Mouse (Mus musculus) cerebral cortex, adult 2 months (tissue): ENCODE data around the gene Mark1.

ENCODE experiments used
- WGBS: fragments of 180-500 bp; shearing (Covaris S2); methylation state at CpG from one replicate; pipeline ENCODE4 v1.1.7; 2018; 5-methylcytosine and 5-hydroxymethylcytosine counted together

Mark1 gene

GRCm38 (mm10) chr1:184999071-184999750, at the start of gene Mark1:
Gene Mark1 (minus strand): TSS chr1:184999570.
- WGBS: 1% methylated on average over 78 of the region's 88 CpGs

GRCm38 (mm10) chr1:185047516-185048247, 48.3 kb upstream of the Mark1 start:
- 71% methylated on average over 12 of the region's 12 CpGs for WGBS

- 95% methylated on average over 8 of the region's 8 CpGs for WGBS
Measured at GRCm38 (mm10) chr1:185046513-185046912, 47.1 kb upstream of the Mark1 start.

- 74% methylated on average over 7 of the region's 7 CpGs for WGBS
Measured at GRCm38 (mm10) chr1:185038183-185038686, 38.9 kb upstream of the Mark1 start.

DNA sequence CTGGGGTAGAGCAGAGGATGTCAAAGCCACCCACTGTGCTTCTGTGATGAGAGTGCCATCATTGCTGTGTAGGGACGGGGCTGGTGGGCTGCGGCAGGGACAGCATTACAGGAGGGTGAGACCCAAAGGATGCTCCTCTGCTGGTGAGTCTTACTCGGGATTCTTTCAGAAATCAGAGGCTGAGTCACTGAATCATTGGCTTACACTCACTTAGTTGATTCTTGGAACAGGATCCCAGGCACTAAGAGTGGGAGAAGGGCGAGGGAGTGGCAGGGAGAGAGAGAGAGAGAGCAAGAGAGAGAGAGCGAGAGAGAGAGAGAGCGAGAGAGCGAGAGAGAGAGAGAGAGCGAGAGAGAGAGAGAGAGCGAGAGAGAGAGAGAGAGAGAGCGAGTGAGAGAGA, 31.2 kb upstream of the Mark1 start:
- WGBS: 79% methylated on average over 10 of the region's 10 CpGs

DNA sequence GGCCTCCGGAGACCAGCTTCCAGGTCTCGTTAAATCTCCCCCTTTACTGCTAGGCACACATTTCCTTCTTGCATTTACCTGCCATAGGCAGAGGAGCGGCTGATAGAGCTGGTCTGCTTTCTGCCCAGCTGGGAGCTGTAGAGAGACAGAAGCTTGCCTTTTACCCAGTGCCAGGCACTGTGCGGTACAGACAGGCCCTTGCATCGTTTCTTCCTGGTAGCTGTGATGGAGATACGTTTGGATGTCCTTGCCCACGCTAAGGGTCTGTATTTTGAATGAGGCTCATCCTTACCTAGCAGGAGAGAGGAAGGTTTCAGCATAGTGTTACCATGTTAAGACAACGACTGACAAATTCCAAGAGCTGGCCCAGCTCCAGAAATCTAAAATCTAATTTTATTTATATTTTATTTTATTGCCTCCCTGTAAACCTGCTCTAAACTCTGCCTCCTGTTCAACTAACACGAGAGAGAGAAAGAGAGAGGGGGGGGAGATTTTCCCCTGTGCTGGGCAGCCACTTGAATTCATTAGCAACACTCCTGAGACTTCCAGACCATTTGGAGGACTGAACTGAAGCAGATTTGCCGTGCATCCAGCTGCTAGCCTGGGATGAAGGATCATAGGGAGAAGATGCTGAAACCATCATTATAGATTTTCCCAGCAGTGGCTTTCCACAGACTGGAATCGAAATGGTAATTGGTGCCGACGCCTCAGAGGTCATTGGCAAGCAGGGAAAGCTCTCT, 21.2 kb upstream of the Mark1 start:
- WGBS: 79% methylated on average over 13 of the region's 13 CpGs

GRCm38 (mm10) chr1:185012566-185012965, 13.2 kb upstream of the Mark1 start:
- WGBS: 81% methylated on average over 3 of the region's 3 CpGs

- WGBS: 90% methylated on average over 5 of the region's 5 CpGs
Measured at GRCm38 (mm10) chr1:185007066-185007465, 7.7 kb upstream of the Mark1 start.

DNA sequence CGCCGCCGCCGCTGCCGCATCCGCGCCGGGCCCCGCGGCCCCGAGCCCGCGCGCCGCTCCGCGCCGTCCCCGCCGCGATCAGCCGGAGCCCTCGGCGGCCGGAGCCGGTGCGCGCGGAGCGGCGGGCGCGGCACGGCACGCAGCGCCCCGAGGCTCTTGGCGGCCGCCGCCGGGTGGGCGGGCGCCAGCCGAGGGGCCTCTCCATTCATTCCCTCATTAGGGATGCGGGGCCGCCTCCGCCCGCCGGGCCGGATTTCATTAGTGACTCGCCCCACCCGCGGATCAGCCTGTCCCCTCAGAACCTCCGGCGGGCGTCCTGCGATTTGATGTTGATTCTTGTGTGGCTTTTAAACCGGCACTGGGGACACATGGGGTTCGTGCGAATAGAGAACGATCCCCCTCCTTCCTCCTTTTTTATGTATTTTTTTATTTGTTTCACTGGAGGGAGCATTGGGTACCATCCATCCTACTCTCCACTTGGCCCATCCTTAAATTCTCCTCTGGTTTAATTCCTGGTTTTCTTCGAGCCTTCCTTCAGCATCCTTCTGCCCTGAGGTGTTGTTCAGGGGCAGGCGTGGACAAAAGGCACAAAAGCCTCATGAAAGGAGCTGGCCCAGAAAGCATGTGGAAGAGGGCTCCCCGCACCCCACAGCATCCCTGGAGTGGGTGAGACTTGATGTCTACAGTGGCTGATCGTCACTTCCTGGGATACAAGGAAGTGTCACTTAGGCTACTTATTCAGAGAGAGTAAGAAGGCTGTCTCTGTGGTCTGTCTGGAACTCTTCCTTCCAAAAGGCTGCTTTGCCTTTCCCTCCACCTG, 620 bp upstream of the Mark1 start:
- 1% methylated on average over 35 of the region's 65 CpGs for WGBS

- 13% methylated on average over 2 of the region's 2 CpGs for WGBS
Measured at GRCm38 (mm10) chr1:184998631-184999030, 739 bp downstream of the Mark1 start.

- WGBS: 27% methylated on average over 9 of the region's 9 CpGs
Measured at GRCm38 (mm10) chr1:184998161-184998560, 1.2 kb downstream of the Mark1 start.

DNA sequence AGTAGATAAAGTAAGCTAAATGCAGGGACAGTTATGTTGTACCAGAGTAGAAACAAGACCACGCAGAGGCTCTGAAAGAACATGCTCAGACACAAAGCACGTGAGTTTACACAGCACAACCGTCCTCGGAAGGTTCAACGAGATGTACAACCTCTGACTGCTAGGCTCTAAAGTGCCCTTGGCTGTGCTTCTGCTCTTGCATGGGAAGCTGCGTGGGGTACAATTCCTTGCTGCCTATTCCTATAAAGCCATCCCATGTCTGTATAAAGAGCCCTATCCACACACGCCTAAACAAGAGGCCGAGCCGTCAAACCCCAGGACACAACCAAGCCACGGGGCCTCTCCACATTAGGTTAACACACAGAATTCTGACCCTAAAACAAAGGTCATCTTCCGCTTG, 1.9 kb downstream of the Mark1 start:
- WGBS: 43% methylated on average over 11 of the region's 11 CpGs

DNA sequence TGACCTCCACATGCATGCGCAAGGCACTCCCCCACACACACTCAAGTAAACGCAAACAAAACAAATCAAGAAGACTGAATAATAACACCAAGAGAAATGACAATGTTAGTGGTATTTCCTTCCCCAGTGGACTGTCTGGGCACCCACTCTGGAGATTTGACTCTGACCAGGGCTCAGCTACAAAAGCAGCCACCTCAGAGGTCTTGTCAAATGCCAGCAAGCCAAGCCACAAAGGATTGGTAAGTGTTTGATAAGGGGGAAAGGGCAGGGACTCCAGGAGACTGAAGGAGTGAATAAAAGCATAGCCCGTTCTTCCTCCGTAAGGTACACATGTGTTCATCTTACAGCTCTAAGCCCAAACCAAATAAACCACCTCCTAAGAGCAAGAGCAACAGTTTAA, 4.0 kb downstream of the Mark1 start:
- WGBS: 78% methylated on average over 4 of the region's 4 CpGs

DNA sequence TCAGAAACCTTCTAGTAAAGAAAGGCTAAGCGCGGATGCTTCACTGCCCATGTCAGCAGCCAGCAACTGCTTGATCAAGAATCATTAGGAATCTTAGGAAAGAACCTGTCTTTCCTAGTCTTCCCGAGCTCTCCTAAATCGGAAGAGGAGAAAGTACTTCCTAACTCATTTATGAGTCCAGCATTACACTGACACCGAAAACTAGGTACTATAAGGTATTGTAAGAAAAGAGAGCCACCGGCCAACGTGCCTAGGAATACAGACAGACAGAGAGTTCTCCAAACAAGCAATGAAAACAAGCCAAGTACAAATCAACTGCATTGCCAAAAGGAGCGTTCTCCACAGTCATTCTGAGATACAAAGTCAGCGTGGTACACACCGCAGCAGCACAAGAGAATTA, 8.2 kb downstream of the Mark1 start:
- WGBS: 69% methylated on average over 10 of the region's 10 CpGs

DNA sequence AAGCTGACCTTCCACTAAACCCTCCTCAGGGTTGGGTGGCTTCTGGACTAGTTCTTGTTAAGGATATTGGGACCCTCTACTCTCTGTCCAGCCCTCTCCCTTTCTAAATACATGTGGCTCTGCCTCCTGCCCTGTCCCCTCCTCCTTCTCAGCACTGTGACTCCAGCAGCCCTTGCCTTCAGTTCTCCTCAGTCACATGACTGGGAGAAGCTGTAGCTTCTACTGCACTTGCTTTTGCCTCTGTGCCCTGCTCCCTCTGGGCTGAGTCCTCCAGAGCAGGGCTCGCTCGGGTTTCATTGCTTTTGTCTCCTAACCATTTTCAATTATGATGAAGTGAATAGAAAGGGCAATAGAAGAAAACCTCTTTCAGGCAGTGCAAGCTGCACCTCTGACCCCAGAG, 12.6 kb downstream of the Mark1 start:
- 46% methylated on average over 2 of the region's 2 CpGs for WGBS

GRCm38 (mm10) chr1:184984723-184985122, 14.6 kb downstream of the Mark1 start:
- WGBS: 57% methylated on average over 2 of the region's 2 CpGs

DNA sequence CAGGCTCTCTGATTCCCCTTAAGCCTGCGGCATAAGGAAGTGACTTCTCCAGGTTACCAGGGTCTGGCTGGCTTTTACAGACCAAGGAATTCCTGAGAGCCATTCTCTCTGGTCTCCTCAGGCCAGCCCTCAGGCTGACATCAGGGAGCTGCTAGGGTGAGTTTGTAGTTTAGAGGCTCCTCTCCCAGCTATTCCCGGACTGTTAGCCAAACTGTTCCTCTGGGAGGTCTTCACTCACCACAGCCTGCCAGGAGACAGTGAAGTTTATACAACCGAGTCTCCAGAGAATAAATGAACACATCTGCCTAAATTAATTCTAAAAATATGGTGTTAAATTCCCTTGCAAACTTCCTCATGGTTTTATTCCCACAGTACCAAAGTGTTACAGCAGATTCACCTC, 15.6 kb downstream of the Mark1 start:
- 51% methylated on average over 3 of the region's 3 CpGs for WGBS

DNA sequence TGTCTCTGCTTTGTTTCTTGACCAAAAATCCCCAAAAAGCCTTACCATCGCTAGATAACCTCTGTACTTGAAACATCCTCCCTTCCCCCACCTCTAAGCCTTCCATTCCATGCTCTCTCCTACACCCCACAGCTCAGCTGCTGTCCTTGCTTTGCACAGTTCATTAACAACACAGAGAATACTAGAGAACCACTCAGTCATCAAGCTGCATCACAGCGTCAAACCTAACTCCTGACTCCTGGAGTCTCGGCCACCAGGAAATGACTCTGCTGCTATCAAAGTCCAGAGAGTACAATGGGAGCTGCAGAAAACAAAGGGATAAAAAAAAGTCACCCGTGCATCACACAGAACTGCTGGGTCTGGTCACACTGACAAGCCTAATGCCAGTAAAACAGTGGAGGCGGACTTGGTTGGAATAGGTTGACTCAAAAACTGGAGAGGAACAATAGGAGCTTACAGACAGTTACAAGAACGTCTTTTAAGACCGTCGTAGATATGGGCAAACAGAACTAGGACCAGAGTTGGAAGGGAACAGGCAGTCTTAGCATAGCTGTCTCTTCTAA, 27.1 kb downstream of the Mark1 start:
- 40% methylated on average over 8 of the region's 8 CpGs for WGBS

DNA sequence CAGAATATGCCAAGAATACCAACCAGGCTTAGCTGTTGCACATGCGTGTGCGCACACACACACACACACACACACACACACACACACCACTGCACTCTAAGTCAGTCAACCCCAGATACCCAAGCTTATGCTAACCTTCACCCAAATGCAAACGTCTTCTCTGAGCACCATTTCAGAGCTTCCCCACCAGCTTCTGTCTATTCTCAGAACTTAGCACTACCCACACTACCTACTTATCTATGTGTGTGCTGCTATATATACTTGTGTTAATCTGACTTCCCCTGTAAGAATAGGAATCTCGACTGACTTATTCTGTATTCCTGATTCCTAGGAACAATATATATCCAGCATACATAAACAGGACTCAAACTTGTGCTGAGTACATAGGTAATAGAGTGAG, 30.0 kb downstream of the Mark1 start:
- WGBS: 37% methylated on average over 4 of the region's 4 CpGs

GRCm38 (mm10) chr1:184965682-184966360, 33.5 kb downstream of the Mark1 start:
- WGBS: 42% methylated on average over 12 of the region's 12 CpGs
